Mouse (Mus musculus) T-cell, adult 2 months (primary cell): ENCODE measurements at regions not wholly inside any gene's neighbourhood (a gene's known extent, or its start where the extent isn't known, plus 50 kb on each side); places are given as distances from the start of the nearest gene placed in this dataset.

Source experiments
- DNase-seq: peaks from one replicate; pipeline ENCODE4 v3.0.0; 2022; ENCODE audit warnings: low spot score

GRCm38 (mm10) chr5:64401737-64402136 is 245.6 kb downstream of the Tbc1d1 start:
- no peak for DNase-seq

GRCm38 (mm10) chr5:64403077-64403981 is 247.2 kb downstream of the Tbc1d1 start:
- no peak for DNase-seq

GRCm38 (mm10) chr5:64403982-64404345 is 247.9 kb downstream of the Tbc1d1 start:
- no peak for DNase-seq

GRCm38 (mm10) chr5:64404512-64404911 is 248.4 kb downstream of the Tbc1d1 start:
- DNase-seq, result no peak

- DNase-seq, result no peak
These were observed 252.8 kb downstream of the Tbc1d1 start for GRCm38 (mm10) chr5:64408938-64409337.

- no peak for DNase-seq
These were observed 254.5 kb downstream of the Tbc1d1 start for GRCm38 (mm10) chr5:64410621-64411020.

- DNase-seq, result no peak
These were observed 258.4 kb downstream of the Tbc1d1 start for GRCm38 (mm10) chr5:64414519-64414918.

GRCm38 (mm10) chr5:64419395-64419794 is 263.3 kb downstream of the Tbc1d1 start:
- DNase-seq, result no peak

GRCm38 (mm10) chr5:64422787-64423587 is 266.9 kb downstream of the Tbc1d1 start:
- DNase-seq, result no peak

GRCm38 (mm10) chr5:64428822-64429221 is 272.7 kb downstream of the Tbc1d1 start:
- no peak for DNase-seq

- DNase-seq, result no peak
These were observed 274.4 kb downstream of the Tbc1d1 start for GRCm38 (mm10) chr5:64430501-64430900.

GRCm38 (mm10) chr5:64431624-64432023 is 275.5 kb downstream of the Tbc1d1 start:
- DNase-seq, result no peak

GRCm38 (mm10) chr5:64433786-64434185 is 277.7 kb downstream of the Tbc1d1 start:
- DNase-seq, result no peak

- no peak for DNase-seq
These were observed 279.4 kb downstream of the Tbc1d1 start for GRCm38 (mm10) chr5:64435491-64435890.

GRCm38 (mm10) chr5:64435958-64436357 is 279.9 kb downstream of the Tbc1d1 start:
- DNase-seq, result no peak

GRCm38 (mm10) chr5:64437720-64438119 is 281.6 kb downstream of the Tbc1d1 start:
- no peak for DNase-seq

- DNase-seq, result no peak
These were observed 282.5 kb downstream of the Tbc1d1 start for GRCm38 (mm10) chr5:64438446-64439134.

- no peak for DNase-seq
These were observed 291.7 kb downstream of the Tbc1d1 start for GRCm38 (mm10) chr5:64447847-64448246.

- no peak for DNase-seq
These were observed 296.7 kb downstream of the Tbc1d1 start for GRCm38 (mm10) chr5:64452668-64453334.

- no peak for DNase-seq
These were observed 303.7 kb downstream of the Tbc1d1 start for GRCm38 (mm10) chr5:64459807-64460206.

GRCm38 (mm10) chr5:64460891-64461290 is 304.8 kb downstream of the Tbc1d1 start:
- no peak for DNase-seq

GRCm38 (mm10) chr5:64461592-64461991 is 305.5 kb downstream of the Tbc1d1 start:
- no peak for DNase-seq
